Mouse (Mus musculus) neural tube, embryonic 11.5 days (tissue): ENCODE data around the gene 1110057P08Rik. TPM values are rescaled to one million over a fixed set of nuclear protein-coding genes. Genes with fewer than 3 reads are reported as not detected.
"Not testable (repeated sequence)": the region's sequence is repeated elsewhere in the genome, so short reads cannot be mapped to it uniquely, and the experiment has no call there.

Source experiments
- ATAC-seq: fragments of 200-750 bp; cut with Nextera tagmentation; 2 replicates; pipeline ENCODE4 v1.8.0; 2017; ENCODE audit warnings: moderate number of reproducible peaks, mild to moderate bottlenecking, moderate TSS enrichment, moderate library complexity; ENCODE audit not compliant: insufficient read depth, low FRiP score, low TSS enrichment
- DNase-seq: peaks from one replicate; pipeline ENCODE4 v3.0.0-alpha.2; 2015; ENCODE audit warnings: low spot score
- H3K27ac ChIP-seq: fragments of 300-500 bp; sonication (generic); 2 replicates; pipeline ENCODE4 v1.5.1; 2014; ENCODE audit warnings: low read depth, mild to moderate bottlenecking, low read length
- H3K27me3 ChIP-seq: fragments of 300-500 bp; sonication (generic); 2 replicates; pipeline ENCODE4 v1.6.1; 2014; ENCODE audit warnings: mild to moderate bottlenecking, low read length, mixed read lengths; ENCODE audit not compliant: control insufficient read depth, insufficient read depth
- H3K36me3 ChIP-seq: fragments of 300-500 bp; sonication (generic); 2 replicates; pipeline ENCODE4 v1.6.1; 2014; ENCODE audit warnings: mild to moderate bottlenecking, low read length, moderate library complexity, mixed read lengths; ENCODE audit not compliant: control insufficient read depth, insufficient read depth
- H3K4me1 ChIP-seq: fragments of 300-500 bp; sonication (generic); 2 replicates; pipeline ENCODE4 v1.6.1; 2014; ENCODE audit warnings: low read length, mixed read lengths; ENCODE audit not compliant: control insufficient read depth, insufficient read depth
- H3K4me2 ChIP-seq: fragments of 300-500 bp; sonication (generic); 2 replicates; pipeline ENCODE4 v1.6.1; 2014; ENCODE audit warnings: low read depth, mild to moderate bottlenecking, moderate library complexity
- H3K4me3 ChIP-seq: fragments of 300-500 bp; sonication (generic); 2 replicates; pipeline ENCODE4 v1.5.1; 2014; ENCODE audit warnings: low read depth, low read length
- H3K9ac ChIP-seq: fragments of 300-500 bp; sonication (generic); 2 replicates; pipeline ENCODE4 v1.6.1; 2014; ENCODE audit warnings: mild to moderate bottlenecking, low read length
- H3K9me3 ChIP-seq: fragments of 300-500 bp; sonication (generic); 2 replicates; pipeline ENCODE4 v1.6.1; 2016; ENCODE audit warnings: low read length; ENCODE audit not compliant: control insufficient read depth
- WGBS: fragments of 180-500 bp; shearing (Covaris S2); extraction: QIAGEN DNeasy Blood & Tissue Kit; methylation state at CpG from one replicate; pipeline ENCODE4 v1.1.7; 2014; 5-methylcytosine and 5-hydroxymethylcytosine counted together
- polyA plus RNA-seq: library from polyadenylated mRNA; unstranded; fragments of >200 nt; fragmentation: Nextera tagmentation; extraction: Ambion mirVana; gene quantifications from 2 replicates; pipeline ENCODE4 v1.2.1, GENCODE M21; 2014

Gene 1110057P08Rik
- not detected in 2 replicates for polyA plus RNA-seq

- H3K4me3 ChIP-seq = no peak within 1 kb of the TSS
- no peaks in the 10 kb centered on the region for H3K36me3 ChIP-seq
- no peak within 1 kb of the TSS for H3K4me2 ChIP-seq
- DNase-seq = no peak
- no peak within 1 kb of the TSS for H3K27ac ChIP-seq
- no peaks in the 10 kb centered on the region for H3K4me1 ChIP-seq
- no peak for ATAC-seq
- no peak within 1 kb of the TSS for H3K9ac ChIP-seq
- no peaks in the 10 kb centered on the region for H3K9me3 ChIP-seq
- 78% methylated on average over 2 of the region's 2 CpGs for WGBS
- no peaks in the 10 kb centered on the region for H3K27me3 ChIP-seq
These were observed at the start of gene 1110057P08Rik for GRCm38 (mm10) chr16:89174435-89174834. 1110057P08Rik (plus strand) TSS chr16:89174735.

DNA sequence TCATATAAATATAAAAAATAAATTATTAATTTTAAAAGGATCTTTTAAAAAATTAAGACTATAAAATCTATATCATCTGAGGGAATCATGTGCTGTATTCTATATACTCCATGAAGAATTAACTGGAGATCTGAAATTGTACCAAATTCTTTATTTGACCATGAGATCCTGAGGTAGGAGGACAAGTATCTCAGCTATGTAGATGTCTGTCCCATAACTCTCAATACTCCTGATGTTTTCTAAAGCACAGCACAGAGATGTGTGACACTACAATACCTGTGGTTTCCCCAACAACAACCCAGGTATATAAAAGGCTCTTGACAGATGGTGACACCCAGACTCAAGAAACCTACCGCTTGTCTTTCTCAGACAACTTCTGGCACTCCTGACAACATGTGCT, 34.0 kb upstream of the 1110057P08Rik start, which contains the start of gene Gm6358:
TSS of gene Gm6358 (plus strand) at position 301 of the 400 bp plus-strand sequence.
- DNase-seq = no peak
- no peak for ATAC-seq
- no peak within 1 kb of the TSS for H3K9ac ChIP-seq
- no peak within 1 kb of the TSS for H3K27ac ChIP-seq
- H3K27me3 ChIP-seq = no peaks in the 10 kb centered on the region
- no peaks in the 10 kb centered on the region for H3K36me3 ChIP-seq
- no peak within 1 kb of the TSS for H3K4me3 ChIP-seq
- H3K4me1 ChIP-seq = no peaks in the 10 kb centered on the region
- WGBS = 87% methylated on average over 1 of the region's 1 CpGs
- no peaks in the 10 kb centered on the region for H3K9me3 ChIP-seq
- no peak within 1 kb of the TSS for H3K4me2 ChIP-seq

DNA sequence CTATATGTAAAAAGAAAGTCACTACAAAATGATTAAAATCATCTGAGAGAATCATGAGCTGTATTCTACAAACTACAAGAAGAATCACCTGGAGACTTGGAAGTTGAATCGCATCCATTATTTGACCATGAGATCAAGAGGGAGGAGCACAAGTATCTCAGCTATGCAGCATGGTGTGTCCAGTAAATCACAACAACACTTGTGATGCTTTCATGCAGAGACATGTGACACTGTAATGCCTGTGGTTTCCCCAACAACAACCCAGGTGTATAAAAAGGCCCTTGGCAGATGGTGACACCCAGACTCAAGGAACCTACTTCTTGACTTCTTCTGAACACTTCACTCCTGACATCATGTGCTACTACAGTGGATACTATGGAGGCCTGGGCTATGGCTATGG, 23.7 kb upstream of the 1110057P08Rik start, which contains the start of gene Gm10061:
TSS of gene Gm10061 (plus strand) at position 301 of the 400 bp plus-strand sequence.
- Histone ChIP-seq H3K9me3 (no peaks in the 10 kb centered on the region), H3K4me1 (no peaks in the 10 kb centered on the region), H3K27ac (no peak within 1 kb of the TSS), H3K9ac (no peak within 1 kb of the TSS), H3K36me3 (no peaks in the 10 kb centered on the region), H3K4me3 (no peak within 1 kb of the TSS), H3K4me2 (no peak within 1 kb of the TSS), H3K27me3 (no peaks in the 10 kb centered on the region)
- ATAC-seq (no peak), DNase-seq (no peak)
- 92% methylated on average over 1 of the region's 1 CpGs for WGBS

- Histone ChIP-seq H3K27me3 (no peaks in the 10 kb centered on the region), H3K9ac (no peak within 1 kb of the TSS), H3K4me2 (no peak within 1 kb of the TSS), H3K4me1 (no peaks in the 10 kb centered on the region), H3K9me3 (no peaks in the 10 kb centered on the region), H3K36me3 (no peaks in the 10 kb centered on the region), H3K4me3 (no peak within 1 kb of the TSS), H3K27ac (no peak within 1 kb of the TSS)
- no peak for ATAC-seq
- WGBS = 87% methylated on average over 4 of the region's 4 CpGs
- DNase-seq = no peak
These were observed 16.9 kb upstream of the 1110057P08Rik start, which contains the start of gene Gm9789 for GRCm38 (mm10) chr16:89157652-89158051. Gm9789 (plus strand) TSS chr16:89157952.

DNA sequence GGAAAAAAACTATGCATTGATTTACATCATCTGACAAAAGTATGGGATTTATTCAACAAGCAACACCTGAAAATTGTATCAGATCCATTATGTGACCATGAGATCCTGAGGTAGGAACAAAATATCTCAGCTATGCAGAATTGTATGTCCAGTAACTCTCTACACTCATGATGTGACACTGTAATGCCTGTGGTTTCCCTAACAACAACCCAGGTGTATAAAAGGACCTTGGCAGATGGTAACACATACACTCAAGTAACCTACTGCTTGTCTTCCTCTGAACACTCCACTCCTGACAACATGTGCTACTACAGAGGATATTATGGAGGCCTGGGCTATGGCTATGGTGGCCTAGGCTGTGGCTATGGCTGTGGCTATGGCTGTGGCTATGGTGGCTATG, 5.3 kb upstream of the 1110057P08Rik start, which contains the start of gene Gm7735:
TSS of gene Gm7735 (plus strand) at position 301 of the 400 bp plus-strand sequence.
- not testable (repeated sequence) for H3K4me1 ChIP-seq, ATAC-seq, H3K4me2 ChIP-seq, H3K27me3 ChIP-seq, DNase-seq, H3K9ac ChIP-seq, H3K27ac ChIP-seq, H3K4me3 ChIP-seq, H3K9me3 ChIP-seq, H3K36me3 ChIP-seq

DNA sequence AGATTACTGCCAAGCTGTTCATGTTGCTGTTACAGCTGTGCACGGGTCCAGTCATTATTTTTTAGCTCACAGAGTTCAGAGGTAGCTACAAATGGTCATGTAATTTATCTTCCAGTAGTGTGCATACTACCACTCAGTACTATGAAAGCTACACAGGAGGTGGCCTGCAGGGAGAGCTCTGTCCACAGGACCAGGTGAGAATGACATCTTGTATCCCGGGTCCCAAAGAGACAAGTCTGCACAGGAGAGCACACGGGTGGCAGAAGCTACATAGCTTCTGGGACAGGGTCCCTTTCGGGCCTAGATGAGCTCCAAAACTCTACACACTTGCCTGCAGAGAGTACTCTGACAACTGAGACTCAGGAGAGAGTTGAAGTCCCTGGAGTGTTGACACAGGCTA, 14.1 kb downstream of the 1110057P08Rik start:
- no peak overlapping the region for H3K4me3 ChIP-seq
- no peaks in the 10 kb centered on the region for H3K27me3 ChIP-seq
- no peaks in the 10 kb centered on the region for H3K4me1 ChIP-seq
- ATAC-seq (no peak), DNase-seq (no peak)
- H3K27ac ChIP-seq = no peak overlapping the region
- no peaks in the 10 kb centered on the region for H3K9me3 ChIP-seq
- no peak overlapping the region for H3K9ac ChIP-seq
- 82% methylated on average over 4 of the region's 4 CpGs for WGBS
- no peaks in the 10 kb centered on the region for H3K36me3 ChIP-seq
- no peak overlapping the region for H3K4me2 ChIP-seq

DNA sequence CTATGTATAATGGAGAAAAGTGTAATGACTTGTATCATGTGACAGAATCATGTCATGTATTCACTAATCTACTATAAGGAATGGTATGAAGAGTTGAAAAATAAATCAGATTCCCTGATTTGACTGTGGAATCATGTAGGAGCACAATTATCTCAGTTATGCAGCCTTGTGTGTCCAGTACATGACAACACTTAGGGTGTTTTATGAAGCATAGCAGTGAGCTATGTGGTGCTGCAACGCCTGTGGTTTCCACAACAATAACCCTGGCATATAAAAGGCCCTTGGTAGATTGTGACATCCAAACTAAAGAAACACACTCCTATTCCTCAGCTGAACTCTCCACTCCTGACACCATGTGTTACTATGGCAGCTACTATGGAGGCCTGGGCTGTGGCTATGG, 31.0 kb downstream of the 1110057P08Rik start, which contains the start of gene Krtap20-2:
TSS of gene Krtap20-2 (plus strand) at position 301 of the 400 bp plus-strand sequence.
- WGBS = 68% methylated on average over 1 of the region's 1 CpGs
- DNase-seq (no peak), ATAC-seq (no peak)
- no peak within 1 kb of the TSS for H3K9ac ChIP-seq
- H3K36me3 ChIP-seq = no peaks in the 10 kb centered on the region
- H3K9me3 ChIP-seq = no peaks in the 10 kb centered on the region
- H3K4me2 ChIP-seq = no peak within 1 kb of the TSS
- no peak within 1 kb of the TSS for H3K27ac ChIP-seq
- H3K27me3 ChIP-seq = no peaks in the 10 kb centered on the region
- no peaks in the 10 kb centered on the region for H3K4me1 ChIP-seq
- H3K4me3 ChIP-seq = no peak within 1 kb of the TSS

Other genes starting within 250 kb of the 1110057P08Rik start
- not detected in 2 replicates for gene Krtap19-9b, start 242.5 kb upstream of the 1110057P08Rik start, polyA plus RNA-seq
- gene Krtap16-3, start 211.9 kb upstream of the 1110057P08Rik start, polyA plus RNA-seq = not detected in 2 replicates
- gene Krtap22-2, start 164.0 kb upstream of the 1110057P08Rik start, polyA plus RNA-seq = not detected in 2 replicates
- not detected in 2 replicates for gene Gm10229, start 159.5 kb upstream of the 1110057P08Rik start, polyA plus RNA-seq
- gene Krtap6-1, start 143.0 kb upstream of the 1110057P08Rik start, polyA plus RNA-seq = not detected in 2 replicates
- gene Gm10228, start 133.3 kb upstream of the 1110057P08Rik start, polyA plus RNA-seq = not detected in 2 replicates
- not detected in 2 replicates for gene Krtap6-5, start 126.9 kb upstream of the 1110057P08Rik start, polyA plus RNA-seq
- not detected in 2 replicates for gene 1110025L11Rik, start 110.7 kb upstream of the 1110057P08Rik start, polyA plus RNA-seq
- gene Krtap6-3, start 90.7 kb upstream of the 1110057P08Rik start, polyA plus RNA-seq = not detected in 2 replicates
- gene Gm6358, start 33.9 kb upstream of the 1110057P08Rik start, polyA plus RNA-seq = not detected in 2 replicates
- not detected in 2 replicates for gene Gm10061, start 23.6 kb upstream of the 1110057P08Rik start, polyA plus RNA-seq
- gene Gm9789, start 16.8 kb upstream of the 1110057P08Rik start, polyA plus RNA-seq = not detected in 2 replicates
- not detected in 2 replicates for gene Gm7735, start 5.2 kb upstream of the 1110057P08Rik start, polyA plus RNA-seq
- not detected in 2 replicates for gene Krtap20-2, start 31.1 kb downstream of the 1110057P08Rik start, polyA plus RNA-seq
- not detected in 2 replicates for gene Krtap21-1, start 229.1 kb downstream of the 1110057P08Rik start, polyA plus RNA-seq
- not detected in 2 replicates for gene Krtap6-2, start 245.4 kb downstream of the 1110057P08Rik start, polyA plus RNA-seq